Mouse (Mus musculus): Measurements from ENCODE around the gene Creld2. TPM values are rescaled to one million over a fixed set of nuclear protein-coding genes. Genes with fewer than 3 reads are reported as not detected.
"Not testable (repeated sequence)": the region's sequence is repeated elsewhere in the genome, so short reads cannot be mapped to it uniquely, and the experiment has no call there.

Gene Creld2
- polyA plus RNA-seq, 1 experiment, result 372 TPM

DNA sequence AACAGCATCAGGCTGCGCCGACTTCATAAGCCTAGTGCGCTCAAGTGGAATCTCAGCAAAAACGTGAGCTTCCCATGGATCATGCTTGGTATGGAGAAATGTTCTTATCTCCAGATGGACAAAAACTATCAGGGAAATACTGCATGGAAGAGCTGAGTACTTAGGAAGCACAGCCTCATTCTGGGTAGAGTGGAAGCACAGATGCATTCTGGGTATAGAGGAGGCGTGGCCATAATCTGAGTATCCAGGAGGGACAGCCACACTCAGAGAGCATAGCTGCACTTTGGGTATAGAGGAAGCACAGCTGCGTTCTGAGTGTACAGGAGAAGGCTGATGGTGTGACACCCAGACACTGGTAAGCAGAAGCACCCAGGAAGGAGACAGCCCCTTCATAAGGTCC lies 17.1 kb upstream of the Creld2 start:
- Histone ChIP-seq H3K27me3 (ENCODE audit: control insufficient read depth, insufficient read depth, low read length) (no peaks in the 10 kb centered on the region), H3K27ac (ENCODE audit: control insufficient read depth, insufficient read depth, low read depth, low read length) (no peak overlapping the region), H3K36me3 (ENCODE audit: control insufficient read depth, insufficient read depth, low read length) (0 out of 2 replicates have a peak, but pooled peaks cover 1% of the 10 kb centered on the region), H3K4me1 (ENCODE audit: control insufficient read depth, insufficient read depth, low read length) (no peaks in the 10 kb centered on the region), H3K4me3 (ENCODE audit: control insufficient read depth, low read depth, low read length) (no peak overlapping the region)
- no peak for TF ChIP-seq POLR2A (IDR thresholded peaks at IDR 0.05; ENCODE audit: control insufficient read depth, low read depth, low read length)
- no peak for TF ChIP-seq CTCF (IDR thresholded peaks at IDR 0.05; ENCODE audit: control insufficient read depth, insufficient read depth, insufficient replicate concordance, low read depth, low read length)

DNA sequence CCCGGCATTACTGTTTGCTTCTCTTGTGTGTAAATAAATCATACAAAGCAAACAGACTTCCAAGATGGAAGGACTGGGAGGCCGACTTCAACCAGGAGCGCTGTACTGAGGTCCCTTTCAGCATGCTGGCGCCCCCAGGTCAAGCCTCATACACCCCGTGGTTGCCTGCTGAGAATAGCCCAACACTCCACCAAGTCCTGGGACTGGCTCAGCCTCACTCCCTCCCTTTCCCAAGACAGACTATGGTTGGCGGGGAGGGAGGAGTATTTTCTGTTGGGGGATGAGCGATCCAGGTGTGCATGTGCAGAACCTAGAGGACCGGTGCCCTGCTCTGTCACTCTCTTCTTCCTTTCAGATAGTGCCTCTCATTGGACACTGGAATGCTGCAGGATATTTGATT lies 11.3 kb upstream of the Creld2 start:
- TF ChIP-seq POLR2A (IDR thresholded peaks at IDR 0.05; ENCODE audit: control insufficient read depth, low read depth, low read length) (no peak), CTCF (IDR thresholded peaks at IDR 0.05; ENCODE audit: control insufficient read depth, insufficient read depth, insufficient replicate concordance, low read depth, low read length) (no peak)
- Histone ChIP-seq H3K27me3 (ENCODE audit: control insufficient read depth, insufficient read depth, low read length) (no peaks in the 10 kb centered on the region), H3K36me3 (ENCODE audit: control insufficient read depth, insufficient read depth, low read length) (0 out of 2 replicates have a peak, but pooled peaks cover 1% of the 10 kb centered on the region), H3K27ac (ENCODE audit: control insufficient read depth, insufficient read depth, low read depth, low read length) (no peak overlapping the region), H3K4me3 (ENCODE audit: control insufficient read depth, low read depth, low read length) (no peak overlapping the region), H3K4me1 (ENCODE audit: control insufficient read depth, insufficient read depth, low read length) (no peaks in the 10 kb centered on the region)

DNA sequence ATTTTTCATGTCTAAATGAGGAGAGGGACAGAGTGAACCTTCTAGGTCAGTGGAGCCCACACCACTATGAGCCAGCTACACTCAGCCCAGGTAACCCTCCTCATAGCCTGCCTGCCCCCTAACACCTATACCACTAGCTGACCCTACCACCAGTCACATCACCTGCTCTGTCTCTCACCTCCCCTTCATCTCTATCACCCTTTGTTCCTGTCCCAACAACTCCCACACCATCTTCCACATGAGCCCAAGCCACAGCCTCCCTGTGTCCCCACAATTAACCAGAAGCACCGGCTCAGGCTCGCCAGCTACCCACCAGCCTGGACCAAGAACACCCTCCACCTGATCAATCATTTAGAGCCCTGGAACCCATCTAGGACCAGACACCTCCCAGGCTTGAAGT lies 9.1 kb upstream of the Creld2 start:
- Histone ChIP-seq H3K36me3 (ENCODE audit: control insufficient read depth, insufficient read depth, low read length) (0 out of 2 replicates have a peak, but pooled peaks cover 1% of the 10 kb centered on the region), H3K27me3 (ENCODE audit: control insufficient read depth, insufficient read depth, low read length) (no peaks in the 10 kb centered on the region), H3K4me1 (ENCODE audit: control insufficient read depth, insufficient read depth, low read length) (no peaks in the 10 kb centered on the region), H3K4me3 (ENCODE audit: control insufficient read depth, low read depth, low read length) (no peak overlapping the region), H3K27ac (ENCODE audit: control insufficient read depth, insufficient read depth, low read depth, low read length) (no peak overlapping the region)
- TF ChIP-seq CTCF (IDR thresholded peaks at IDR 0.05; ENCODE audit: control insufficient read depth, insufficient read depth, insufficient replicate concordance, low read depth, low read length) (no peak), POLR2A (IDR thresholded peaks at IDR 0.05; ENCODE audit: control insufficient read depth, low read depth, low read length) (no peak)

DNA sequence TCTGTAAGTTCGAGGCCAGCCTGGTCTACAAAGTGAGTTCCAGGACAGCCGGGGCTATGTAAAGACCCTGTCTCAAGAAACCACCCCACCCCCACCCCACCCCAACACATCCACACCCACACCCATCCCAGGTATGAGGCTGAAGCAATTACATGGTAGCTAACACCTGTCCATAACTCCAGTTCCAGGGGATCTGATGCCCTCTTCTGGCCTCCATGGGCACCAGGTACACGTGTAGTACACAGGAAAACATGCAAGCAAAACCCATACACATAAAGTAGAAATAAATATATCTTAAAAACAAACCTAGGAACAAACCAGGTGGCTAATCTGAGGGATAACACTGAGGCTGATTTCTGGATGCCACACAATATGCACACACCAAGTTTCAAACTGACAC lies 6.2 kb upstream of the Creld2 start:
- TF ChIP-seq POLR2A (IDR thresholded peaks at IDR 0.05; ENCODE audit: control insufficient read depth, low read depth, low read length), result no peak
- no peak for TF ChIP-seq CTCF (IDR thresholded peaks at IDR 0.05; ENCODE audit: control insufficient read depth, insufficient read depth, insufficient replicate concordance, low read depth, low read length)
- H3K36me3 ChIP-seq (ENCODE audit: control insufficient read depth, insufficient read depth, low read length), result no peaks in the 10 kb centered on the region
- H3K4me1 ChIP-seq (ENCODE audit: control insufficient read depth, insufficient read depth, low read length), result no peaks in the 10 kb centered on the region
- H3K27me3 ChIP-seq (ENCODE audit: control insufficient read depth, insufficient read depth, low read length), result no peaks in the 10 kb centered on the region
- H3K4me3 ChIP-seq (ENCODE audit: control insufficient read depth, low read depth, low read length), result no peak overlapping the region
- no peak overlapping the region for H3K27ac ChIP-seq (ENCODE audit: control insufficient read depth, insufficient read depth, low read depth, low read length)

DNA sequence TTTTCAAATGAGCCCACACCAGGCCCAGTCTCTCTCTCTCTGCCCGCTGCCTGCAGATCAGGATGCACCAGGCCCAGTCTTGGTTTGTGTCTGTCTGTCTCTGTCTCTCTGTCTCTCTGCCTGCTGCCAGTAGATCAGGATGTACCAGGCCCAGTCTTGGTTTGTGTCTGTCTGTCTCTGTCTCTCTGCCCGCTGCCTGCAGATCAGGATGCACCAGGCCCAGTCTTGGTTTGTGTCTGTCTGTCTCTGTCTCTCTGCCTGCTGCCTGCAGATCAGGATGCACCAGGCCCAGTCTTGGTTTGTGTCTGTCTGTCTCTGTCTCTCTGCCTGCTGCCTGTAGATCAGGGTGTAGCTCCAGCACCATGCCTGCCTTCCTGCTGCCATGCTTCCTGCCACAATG lies 5.6 kb upstream of the Creld2 start:
- H3K4me1 ChIP-seq (ENCODE audit: control insufficient read depth, insufficient read depth, low read length); H3K27ac ChIP-seq (ENCODE audit: control insufficient read depth, insufficient read depth, low read depth, low read length); H3K36me3 ChIP-seq (ENCODE audit: control insufficient read depth, insufficient read depth, low read length): not testable (repeated sequence)

DNA sequence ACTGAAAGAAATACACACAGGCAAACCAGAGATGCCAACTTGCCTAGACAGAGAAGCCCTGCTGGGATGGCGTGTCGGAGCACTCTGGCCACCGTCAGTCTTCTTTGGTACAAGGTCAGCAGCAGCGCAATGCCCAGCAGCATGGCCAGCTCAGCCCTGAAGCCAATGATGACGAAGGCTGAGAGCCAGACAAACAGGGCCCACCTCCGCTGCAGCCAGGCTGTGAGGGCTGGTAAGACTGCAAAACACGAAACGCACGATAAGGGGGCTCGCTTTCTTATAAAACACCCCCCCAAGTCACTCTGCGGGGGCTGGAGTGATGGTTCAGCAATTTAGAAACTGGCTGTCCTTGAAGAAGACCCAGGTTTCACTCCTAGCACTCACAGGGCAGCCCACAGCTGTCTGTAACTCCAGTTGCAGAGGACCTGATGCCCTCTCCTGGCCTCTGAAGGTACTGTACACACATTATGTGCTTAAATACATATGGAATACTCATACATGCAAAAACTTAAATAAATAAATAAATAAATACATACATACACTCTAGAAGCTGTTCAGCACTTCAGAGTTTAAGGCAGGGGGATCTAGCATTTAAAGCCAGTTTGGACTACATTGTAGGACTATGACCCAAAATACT lies 4.9 kb upstream of the Creld2 start:
- Histone ChIP-seq H3K27me3 (ENCODE audit: control insufficient read depth, insufficient read depth, low read length) (no peaks in the 10 kb centered on the region), H3K27ac (ENCODE audit: control insufficient read depth, insufficient read depth, low read depth, low read length) (no peak overlapping the region)
- TF ChIP-seq CTCF (IDR thresholded peaks at IDR 0.05; ENCODE audit: control insufficient read depth, insufficient read depth, insufficient replicate concordance, low read depth, low read length) (no peak), POLR2A (IDR thresholded peaks at IDR 0.05; ENCODE audit: control insufficient read depth, low read depth, low read length) (no peak)

More for the DNA sequence above, 5.6 kb upstream of the Creld2 start:
- H3K27me3 ChIP-seq (ENCODE audit: control insufficient read depth, insufficient read depth, low read length); H3K4me3 ChIP-seq (ENCODE audit: control insufficient read depth, low read depth, low read length): not testable (repeated sequence)

DNA sequence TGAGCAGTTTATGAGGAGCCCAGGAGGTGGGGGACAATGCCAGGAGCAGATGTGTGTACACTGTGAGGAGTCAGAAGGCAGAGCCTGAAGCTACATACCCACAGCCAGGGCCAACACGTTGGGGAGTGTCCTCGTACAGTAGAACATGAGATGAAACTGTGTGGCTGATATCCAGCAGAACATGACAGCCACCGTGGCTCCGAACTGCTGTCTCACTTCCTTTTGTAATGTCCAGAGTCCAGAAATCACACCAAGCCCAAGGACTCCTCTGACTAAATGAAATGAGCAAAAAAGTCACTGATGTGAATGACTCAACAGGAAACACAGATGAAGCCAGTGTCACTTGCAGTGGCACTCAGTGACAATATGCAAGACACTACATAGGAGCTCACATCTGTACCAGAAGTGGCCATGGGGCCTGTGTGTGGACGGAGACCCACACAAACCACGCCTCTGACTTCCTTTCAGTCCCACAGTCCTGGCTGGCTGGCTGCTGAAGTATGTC lies 4.2 kb upstream of the Creld2 start:
- H3K36me3 ChIP-seq (ENCODE audit: control insufficient read depth, insufficient read depth, low read length), result no peaks in the 10 kb centered on the region
- H3K4me1 ChIP-seq (ENCODE audit: control insufficient read depth, insufficient read depth, low read length), result peaks cover 4% of the 10 kb centered on the region
- no peaks in the 10 kb centered on the region for H3K27me3 ChIP-seq (ENCODE audit: control insufficient read depth, insufficient read depth, low read length)
- no peak overlapping the region for H3K4me3 ChIP-seq (ENCODE audit: control insufficient read depth, low read depth, low read length)
- H3K27ac ChIP-seq (ENCODE audit: control insufficient read depth, insufficient read depth, low read depth, low read length), result no peak overlapping the region
- no peak for TF ChIP-seq POLR2A (IDR thresholded peaks at IDR 0.05; ENCODE audit: control insufficient read depth, low read depth, low read length)
- no peak for TF ChIP-seq CTCF (IDR thresholded peaks at IDR 0.05; ENCODE audit: control insufficient read depth, insufficient read depth, insufficient replicate concordance, low read depth, low read length)

More for the DNA sequence above, 4.9 kb upstream of the Creld2 start:
- Histone ChIP-seq H3K36me3 (ENCODE audit: control insufficient read depth, insufficient read depth, low read length) (no peaks in the 10 kb centered on the region), H3K4me3 (ENCODE audit: control insufficient read depth, low read depth, low read length) (no peak overlapping the region), H3K4me1 (ENCODE audit: control insufficient read depth, insufficient read depth, low read length) (no peaks in the 10 kb centered on the region)

Measured in testis, adult 2 months (tissue).